Mouse (Mus musculus) CH12.LX (cell line): ENCODE results near the gene Popdc3. TPM values are rescaled to one million over a fixed set of nuclear protein-coding genes. Genes with fewer than 3 reads are reported as not detected.

Experiments used
- DNase-seq: peaks from one replicate; pipeline ENCODE4 v3.0.0-alpha.2; 2013; ENCODE audit errors: extremely low read depth
- H3K27ac ChIP-seq: 2 replicates; pipeline ENCODE4 v1.5.1; 2012; ENCODE audit warnings: low read depth, mild to moderate bottlenecking, control low read depth, moderate library complexity; ENCODE audit not compliant: insufficient read depth
- H3K27me3 ChIP-seq: replicated peaks from 2 replicates; pipeline ENCODE3; 2012; ENCODE audit warnings: inconsistent platforms
- H3K36me3 ChIP-seq, 2 experiments: replicated peaks in 1 of 2; 2 replicates each; pipeline versions ENCODE3 to v1.6.1; 2012; ENCODE audit warnings: inconsistent platforms in 1 of 2, low read length in 1 of 2, mild to moderate bottlenecking in 1 of 2, mixed read lengths in 1 of 2, moderate library complexity in 1 of 2; ENCODE audit not compliant: control insufficient read depth in 1 of 2, insufficient read depth in 1 of 2
- H3K4me1 ChIP-seq, 2 experiments: 2 replicates each; pipeline ENCODE4 v1.6.1; 2012; ENCODE audit warnings: inconsistent platforms in 1 of 2, moderate library complexity in 1 of 2; ENCODE audit not compliant: insufficient read depth in 2 of 2, control insufficient read depth in 1 of 2
- H3K4me2 ChIP-seq: 2 replicates; pipeline ENCODE4 v1.6.1; 2012; ENCODE audit warnings: low read depth, mild to moderate bottlenecking, control low read depth; ENCODE audit not compliant: poor library complexity, insufficient read depth, severe bottlenecking
- H3K4me3 ChIP-seq, 3 experiments: fragments of 150-350 bp in 1 of 3; sonication (generic) in 1 of 3; replicated peaks in 1 of 3; 2 replicates each; pipeline versions ENCODE3 to v1.5.1; 2011 to 2012; ENCODE audit warnings: low read depth in 2 of 3, low read length in 2 of 3, mild to moderate bottlenecking in 2 of 3, moderate library complexity in 2 of 3, control low read depth in 1 of 3, improper control_type of control experiment in 1 of 3, inconsistent platforms in 1 of 3, mixed read lengths in 1 of 3; ENCODE audit not compliant: poor library complexity in 1 of 3
- H3K79me2 ChIP-seq: replicated peaks from 2 replicates; pipeline ENCODE4 v1.6.1; 2012; ENCODE audit warnings: mild to moderate bottlenecking, moderate library complexity; ENCODE audit not compliant: control insufficient read depth, poor library complexity, insufficient read depth, severe bottlenecking; ENCODE audit errors: extremely low read depth
- H3K9ac ChIP-seq: 2 replicates; pipeline ENCODE4 v1.6.1; 2012; ENCODE audit warnings: low read depth, mild to moderate bottlenecking, control low read depth, moderate library complexity; ENCODE audit not compliant: insufficient read depth
- H3K9me3 ChIP-seq: replicated peaks from 2 replicates; pipeline ENCODE3; 2012; ENCODE audit warnings: low read length, inconsistent platforms, mixed read lengths
- BHLHE40 ChIP-seq: IDR thresholded peaks from 2 replicates; pipeline ENCODE4 v1.6.1; 2011; ENCODE audit warnings: mild to moderate bottlenecking, low read depth, low read length, improper control_type of control experiment
- CHD1 ChIP-seq: IDR thresholded peaks from 2 replicates; pipeline ENCODE4 v1.6.1; 2012; ENCODE audit warnings: low read depth, low read length, improper control_type of control experiment, inconsistent platforms
- E2F4 ChIP-seq: IDR thresholded peaks from 2 replicates; pipeline ENCODE4 v1.6.1; 2011; ENCODE audit warnings: low read depth, low read length, improper control_type of control experiment; ENCODE audit not compliant: insufficient replicate concordance
- ELF1 ChIP-seq: IDR thresholded peaks from 2 replicates; pipeline ENCODE4 v1.6.1; 2014; ENCODE audit warnings: low read depth, mild to moderate bottlenecking, inconsistent platforms, low read length, improper control_type of control experiment
- EP300 ChIP-seq: IDR thresholded peaks from 2 replicates; pipeline ENCODE4 v1.6.1; 2011; ENCODE audit warnings: low read length, improper control_type of control experiment
- ETS1 ChIP-seq: conservative IDR thresholded peaks from 2 replicates; pipeline ENCODE4 v1.6.1; 2012; ENCODE audit warnings: low read depth, mild to moderate bottlenecking, inconsistent platforms, low read length, improper control_type of control experiment, moderate library complexity
- GABPA ChIP-seq: IDR thresholded peaks from 2 replicates; pipeline ENCODE4 v1.6.1; 2012; ENCODE audit warnings: low read depth, low read length, improper control_type of control experiment, inconsistent platforms; ENCODE audit not compliant: insufficient replicate concordance
- HCFC1 ChIP-seq: IDR thresholded peaks from 2 replicates; pipeline ENCODE4 v1.6.1; 2012; ENCODE audit warnings: low read depth, mild to moderate bottlenecking, inconsistent platforms, low read length, improper control_type of control experiment
- IRF4 ChIP-seq: IDR thresholded peaks from 2 replicates; pipeline ENCODE4 v1.6.1; 2014; ENCODE audit warnings: low read depth, mild to moderate bottlenecking, inconsistent platforms, low read length, improper control_type of control experiment
- JUN ChIP-seq: IDR thresholded peaks from 2 replicates; pipeline ENCODE4 v1.6.1; 2011; ENCODE audit warnings: low read depth, mild to moderate bottlenecking, low read length, improper control_type of control experiment, moderate library complexity; ENCODE audit not compliant: insufficient read depth
- JUND ChIP-seq: conservative IDR thresholded peaks from 2 replicates; pipeline ENCODE4 v1.6.1; 2011; ENCODE audit warnings: low read depth, low read length, improper control_type of control experiment
- MAFK ChIP-seq: IDR thresholded peaks from 2 replicates; pipeline ENCODE4 v1.6.1; 2011; ENCODE audit warnings: low read length, improper control_type of control experiment; ENCODE audit not compliant: insufficient replicate concordance
- NELFE ChIP-seq: IDR thresholded peaks from 2 replicates; pipeline ENCODE4 v1.6.1; 2011; ENCODE audit warnings: low read depth, low read length, improper control_type of control experiment
- NRF1 ChIP-seq: IDR thresholded peaks from 2 replicates; pipeline ENCODE4 v1.6.1; 2014; ENCODE audit warnings: low read depth, mild to moderate bottlenecking, inconsistent platforms, low read length, improper control_type of control experiment, moderate library complexity
- PAX5 ChIP-seq: IDR thresholded peaks from 2 replicates; pipeline ENCODE4 v1.6.1; 2012; ENCODE audit warnings: low read length, inconsistent platforms, mixed read lengths
- POLR2AphosphoS2 ChIP-seq: IDR thresholded peaks from 2 replicates; pipeline ENCODE4 v1.6.1; 2011; ENCODE audit warnings: low read depth, low read length, improper control_type of control experiment
- RAD21 ChIP-seq: IDR thresholded peaks from 2 replicates; pipeline ENCODE4 v1.6.1; 2011; ENCODE audit warnings: low read depth, mild to moderate bottlenecking, low read length, improper control_type of control experiment, moderate library complexity
- SIN3A ChIP-seq: IDR thresholded peaks from 2 replicates; pipeline ENCODE4 v1.6.1; 2012; ENCODE audit warnings: low read length, improper control_type of control experiment, inconsistent platforms
- SMC3 ChIP-seq: IDR thresholded peaks from 2 replicates; pipeline ENCODE4 v1.6.1; 2011; ENCODE audit warnings: low read depth, low read length, improper control_type of control experiment
- TCF12 ChIP-seq: IDR thresholded peaks from 2 replicates; pipeline ENCODE4 v1.6.1; 2014; ENCODE audit warnings: low read depth, mild to moderate bottlenecking, inconsistent platforms, low read length, improper control_type of control experiment
- USF1 ChIP-seq: IDR thresholded peaks from 2 replicates; pipeline ENCODE4 v1.6.1; 2014; ENCODE audit warnings: low read depth, mild to moderate bottlenecking, inconsistent platforms, low read length, improper control_type of control experiment
- ZC3H11A ChIP-seq: IDR thresholded peaks from 2 replicates; pipeline ENCODE4 v1.6.1; 2012; ENCODE audit warnings: low read depth, mild to moderate bottlenecking, inconsistent platforms, low read length, improper control_type of control experiment
- ZMIZ1 ChIP-seq: IDR thresholded peaks from 2 replicates; pipeline ENCODE4 v1.6.1; 2012; ENCODE audit warnings: low read depth, mild to moderate bottlenecking, inconsistent platforms, low read length, improper control_type of control experiment
- dilution Hi-C: fragments of 300-500 bp; cut with MboI; formaldehyde crosslinking; loops from 2 replicates; pipeline ENCODE4 v1.14.3; 2020; ENCODE audit warnings: low sequenced_read_pairs; ENCODE audit not compliant: extremely low pct_unique_long_range_greater_than_20kb, extremely low pct_ligation_motif_present
- in situ Hi-C: fragments of 300-500 bp; cut with MboI; formaldehyde crosslinking; loops from 3 replicates; pipeline ENCODE4 v1.14.3; 2019; ENCODE audit warnings: low sequenced_read_pairs, low pct_ligation_motif_present, low pct_unique_long_range_greater_than_20kb, mixed read lengths
- polyA plus RNA-seq: library from polyadenylated mRNA; unstranded; fragments of >175 nt; gene quantifications from 2 replicates; pipeline ENCODE4 v1.2.1, GENCODE M21; 2012; ENCODE audit warnings: low read depth; ENCODE audit not compliant: insufficient read length
- total RNA-seq, 2 experiments: library from RNA; depleted of rRNA; stranded (reverse); fragments of 300-350 nt in 1 of 2; fragments of >200 nt in 1 of 2; gene quantifications; 2 replicates each; pipeline ENCODE4 v1.2.3; 2012 to 2014

Popdc3 gene
- total and polyA plus RNA-seq, 3 experiments: 0.04 to 0.24 (median 0.24) TPM

DNA sequence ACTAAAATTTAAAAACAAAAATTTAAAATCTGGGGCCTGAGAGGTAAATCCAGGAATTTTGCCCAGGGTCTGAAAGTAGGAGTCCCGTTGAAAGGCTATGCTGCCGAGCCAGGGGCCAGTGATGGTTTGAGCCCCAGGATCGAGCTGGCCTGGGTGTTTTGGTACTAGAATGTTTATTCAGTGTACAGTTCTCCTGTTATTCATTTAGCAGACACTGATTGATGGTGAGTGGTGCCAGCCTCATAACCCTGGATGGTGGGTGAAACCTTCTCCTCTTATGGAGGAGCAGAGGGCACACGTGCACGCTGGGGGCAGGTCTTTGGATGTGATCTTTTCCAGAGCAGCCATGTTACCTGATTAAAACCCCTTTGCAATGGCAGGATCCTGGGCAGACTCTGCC is 35.5 kb upstream of the Popdc3 start:
- in situ Hi-C loops: loop anchor here (25.0 kb wide), 1 partner anchor 220 kb away; no protein-coding TSS in a partner anchor
- no peak overlapping the region for H3K27ac ChIP-seq
- no peaks in the 10 kb centered on the region for H3K4me1 ChIP-seq
- DNase-seq: no peak
- no peaks in the 10 kb centered on the region; the same call in 1 of the 2 replicates for H3K79me2 ChIP-seq
- H3K9ac ChIP-seq: no peak overlapping the region
- dilution Hi-C loops: no loop called here
- H3K27me3 ChIP-seq: no peaks in the 10 kb centered on the region
- no peak overlapping the region for H3K4me2 ChIP-seq
- no peak overlapping the region for H3K4me3 ChIP-seq
- no peaks in the 10 kb centered on the region for H3K9me3 ChIP-seq
- no peak for TF ChIP-seq PAX5
- TF ChIP-seq GABPA: no peak
- no peak for TF ChIP-seq SIN3A
- TF ChIP-seq POLR2AphosphoS2: no peak
- TF ChIP-seq ZC3H11A: no peak
- no peak for TF ChIP-seq ZMIZ1
- no peak for TF ChIP-seq TCF12
- no peak for TF ChIP-seq USF1
- no peak for TF ChIP-seq BHLHE40
- no peak for TF ChIP-seq MAFK
- H3K36me3 ChIP-seq: peaks cover 13 to 89% of the 10 kb centered on the region in 2 experiments

- H3K9ac ChIP-seq: no peak overlapping the region
- H3K27me3 ChIP-seq: no peaks in the 10 kb centered on the region
- H3K9me3 ChIP-seq: no peaks in the 10 kb centered on the region
- dilution Hi-C loops: no loop called here
- no peaks in the 10 kb centered on the region for H3K4me1 ChIP-seq
- no peak overlapping the region for H3K4me2 ChIP-seq
- H3K27ac ChIP-seq: no peak overlapping the region
- in situ Hi-C loops: loop anchor here (25.0 kb wide), 1 partner anchor 218 kb away; no protein-coding TSS in a partner anchor
- H3K36me3 ChIP-seq: peaks cover 18 to 89% of the 10 kb centered on the region in 2 experiments
- TF ChIP-seq ELF1 (no peak), POLR2AphosphoS2 (no peak), E2F4 (no peak), ETS1 (no peak), SMC3 (no peak), EP300 (no peak), NELFE (no peak), SIN3A (no peak), JUND (no peak), RAD21 (no peak), NRF1 (no peak), JUN (no peak), HCFC1 (no peak), IRF4 (no peak), USF1 (no peak), CHD1 (no peak)
- DNase-seq: no peak
- no peak overlapping the region for H3K4me3 ChIP-seq
- no peaks in the 10 kb centered on the region; the same call in 1 of the 2 replicates for H3K79me2 ChIP-seq
These were observed 33.7 kb upstream of the Popdc3 start for GRCm38 (mm10) chr10:45144038-45144817.
